Mouse (Mus musculus) kidney, adult 2 months (tissue): ENCODE results near the gene Hoxc5. TPM values are rescaled to one million over a fixed set of nuclear protein-coding genes. Genes with fewer than 3 reads are reported as not detected.

Experiments
- DNase-seq: peaks from one replicate; pipeline ENCODE4 v3.0.0; 2021
- H3K27ac ChIP-seq: fragments of 200-500 bp; 2 replicates; pipeline ENCODE4 v1.5.1; 2012; ENCODE audit warnings: low read depth, low read length, control low read depth, inconsistent platforms; ENCODE audit not compliant: insufficient read depth
- H3K27me3 ChIP-seq: fragments of 200-500 bp; replicated peaks from 2 replicates; pipeline ENCODE4 v1.6.1; 2012; ENCODE audit warnings: mild to moderate bottlenecking, moderate library complexity, low read length, inconsistent platforms; ENCODE audit not compliant: control insufficient read depth, insufficient read depth
- H3K36me3 ChIP-seq: fragments of 200-500 bp; 2 replicates; pipeline ENCODE4 v1.6.1; 2012; ENCODE audit warnings: mild to moderate bottlenecking, moderate library complexity, low read length, inconsistent platforms; ENCODE audit not compliant: control insufficient read depth, insufficient read depth
- H3K4me1 ChIP-seq: fragments of 200-500 bp; 2 replicates; pipeline ENCODE4 v1.6.1; 2011; ENCODE audit warnings: low read length; ENCODE audit not compliant: control insufficient read depth, insufficient read depth
- H3K4me3 ChIP-seq: fragments of 200-500 bp; 2 replicates; pipeline ENCODE4 v1.5.1; 2011; ENCODE audit warnings: mild to moderate bottlenecking, low read depth, low read length, control low read depth; ENCODE audit not compliant: insufficient read depth
- CTCF ChIP-seq: fragments of 200-500 bp; conservative IDR thresholded peaks from 2 replicates; pipeline ENCODE4 v1.5.1; 2011; ENCODE audit warnings: low read depth, mild to moderate bottlenecking, control low read depth, low read length, moderate library complexity, mixed read lengths; ENCODE audit not compliant: insufficient read depth, insufficient read length
- POLR2A ChIP-seq: fragments of 200-500 bp; IDR thresholded peaks from one replicate; pipeline ENCODE4 v1.6.1; 2011; ENCODE audit warnings: low read depth, low read length, control low read depth
- WGBS: fragments of 180-500 bp; shearing (Covaris S2); methylation state at CpG from one replicate; pipeline ENCODE4 v1.1.7; 2018; 5-methylcytosine and 5-hydroxymethylcytosine counted together
- polyA plus RNA-seq: library from polyadenylated mRNA; depleted of rRNA; stranded (reverse); fragments of >200 nt; gene quantifications from 2 replicates; pipeline ENCODE4 v1.2.3, GENCODE M21; 2012

Hoxc5 gene
- polyA plus RNA-seq, 1 experiment = 4.0 TPM

DNA sequence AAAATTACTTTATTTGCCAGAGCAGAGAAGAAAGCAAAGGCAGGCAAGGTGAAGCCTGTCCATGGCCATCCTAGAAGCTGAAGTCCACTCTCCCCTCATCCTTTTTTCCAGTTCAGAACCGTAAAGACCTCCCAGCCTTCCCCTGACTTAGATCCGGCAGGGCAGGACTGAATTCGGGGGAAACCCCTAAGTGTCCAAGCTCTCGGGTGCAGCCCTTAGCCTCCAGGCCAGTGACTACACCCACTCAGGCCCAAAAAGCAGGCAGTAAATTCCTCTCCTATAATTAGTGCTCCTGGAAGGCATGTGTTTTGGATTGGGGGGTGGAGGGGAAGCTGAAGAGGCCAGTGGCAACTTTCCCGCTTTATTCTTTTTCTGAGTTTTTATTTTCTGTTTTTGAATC is 38.6 kb downstream of the Hoxc5 start:
- Histone ChIP-seq H3K4me1 (peaks cover 21% of the 10 kb centered on the region), H3K4me3 (no peak overlapping the region), H3K27me3 (no peaks in the 10 kb centered on the region), H3K27ac (peak overlapping the region; percentile 37; the same call in 1 of the 2 replicates), H3K36me3 (no peaks in the 10 kb centered on the region)
- TF ChIP-seq POLR2A (no peak), CTCF (no peak)
- 32% methylated on average over 5 of the region's 5 CpGs for WGBS
- DNase-seq = no peak

DNA sequence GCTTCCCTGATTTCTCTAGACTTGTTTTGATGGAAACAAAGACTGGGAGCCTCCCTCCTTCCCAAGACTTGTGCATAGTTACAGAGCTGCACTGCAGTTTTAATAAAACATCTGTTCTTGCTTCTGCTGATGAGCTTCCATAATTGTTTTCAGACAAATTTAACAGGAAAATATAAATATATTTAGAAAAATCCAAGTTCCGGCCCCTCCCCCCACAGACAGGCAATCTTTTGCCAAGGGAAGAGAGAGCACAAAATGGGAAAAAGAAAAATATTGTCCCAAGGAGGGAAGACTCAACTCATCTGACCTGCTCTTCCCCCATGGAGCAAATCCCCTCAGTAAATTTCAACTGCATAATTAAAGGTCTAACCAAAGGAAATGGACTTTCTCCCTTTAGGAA is 39.1 kb downstream of the Hoxc5 start:
- H3K27me3 ChIP-seq = no peaks in the 10 kb centered on the region
- TF ChIP-seq POLR2A = no peak
- no peak for TF ChIP-seq CTCF
- H3K36me3 ChIP-seq = no peaks in the 10 kb centered on the region
- H3K4me1 ChIP-seq = peaks cover 19% of the 10 kb centered on the region
- H3K27ac ChIP-seq = no peak overlapping the region
- H3K4me3 ChIP-seq = no peak overlapping the region
- 46% methylated on average over 1 of the region's 1 CpGs for WGBS
- DNase-seq = no peak

DNA sequence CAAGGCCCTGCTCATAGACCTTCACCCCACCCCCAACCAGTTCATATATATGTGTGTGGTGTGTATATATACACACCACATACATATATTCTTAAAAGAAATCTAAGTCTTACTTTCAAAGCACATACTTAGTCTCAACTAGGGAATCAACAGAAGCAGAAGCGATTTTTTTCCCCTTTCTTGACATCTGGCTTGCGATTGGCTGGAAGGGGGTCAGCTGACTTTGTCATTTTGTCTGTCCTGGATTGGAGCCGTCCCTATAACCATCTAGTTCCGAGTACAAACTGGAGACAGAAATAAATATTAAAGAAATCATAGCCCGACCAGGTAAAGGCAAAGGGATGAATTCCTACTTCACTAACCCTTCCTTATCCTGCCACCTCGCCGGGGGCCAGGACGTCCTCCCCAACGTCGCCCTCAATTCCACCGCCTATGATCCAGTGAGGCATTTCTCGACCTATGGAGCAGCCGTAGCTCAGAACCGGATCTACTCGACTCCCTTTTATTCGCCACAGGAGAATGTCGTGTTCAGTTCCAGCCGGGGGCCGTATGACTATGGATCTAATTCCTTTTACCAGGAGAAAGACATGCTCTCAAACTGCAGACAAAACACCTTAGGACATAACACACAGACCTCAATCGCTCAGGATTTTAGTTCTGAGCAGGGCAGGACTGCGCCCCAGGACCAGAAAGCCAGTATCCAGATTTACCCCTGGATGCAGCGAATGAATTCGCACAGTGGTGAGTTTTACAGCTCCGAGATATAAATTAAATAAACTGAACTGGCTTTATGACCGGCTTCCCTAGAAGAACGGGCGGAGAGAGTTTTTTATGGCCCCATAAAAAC is 42.2 kb downstream of the Hoxc5 start:
- Histone ChIP-seq H3K27me3 (0 out of 2 replicates have a peak, but pooled peaks cover 2% of the 10 kb centered on the region), H3K4me1 (0 out of 2 replicates have a peak, but pooled peaks cover 2% of the 10 kb centered on the region), H3K27ac (no peak overlapping the region), H3K4me3 (peak overlapping the region; percentile 3; the same call in 1 of the 2 replicates), H3K36me3 (no peaks in the 10 kb centered on the region)
- DNase-seq = no peak
- TF ChIP-seq CTCF = no peak
- WGBS = 23% methylated on average over 27 of the region's 27 CpGs

DNA sequence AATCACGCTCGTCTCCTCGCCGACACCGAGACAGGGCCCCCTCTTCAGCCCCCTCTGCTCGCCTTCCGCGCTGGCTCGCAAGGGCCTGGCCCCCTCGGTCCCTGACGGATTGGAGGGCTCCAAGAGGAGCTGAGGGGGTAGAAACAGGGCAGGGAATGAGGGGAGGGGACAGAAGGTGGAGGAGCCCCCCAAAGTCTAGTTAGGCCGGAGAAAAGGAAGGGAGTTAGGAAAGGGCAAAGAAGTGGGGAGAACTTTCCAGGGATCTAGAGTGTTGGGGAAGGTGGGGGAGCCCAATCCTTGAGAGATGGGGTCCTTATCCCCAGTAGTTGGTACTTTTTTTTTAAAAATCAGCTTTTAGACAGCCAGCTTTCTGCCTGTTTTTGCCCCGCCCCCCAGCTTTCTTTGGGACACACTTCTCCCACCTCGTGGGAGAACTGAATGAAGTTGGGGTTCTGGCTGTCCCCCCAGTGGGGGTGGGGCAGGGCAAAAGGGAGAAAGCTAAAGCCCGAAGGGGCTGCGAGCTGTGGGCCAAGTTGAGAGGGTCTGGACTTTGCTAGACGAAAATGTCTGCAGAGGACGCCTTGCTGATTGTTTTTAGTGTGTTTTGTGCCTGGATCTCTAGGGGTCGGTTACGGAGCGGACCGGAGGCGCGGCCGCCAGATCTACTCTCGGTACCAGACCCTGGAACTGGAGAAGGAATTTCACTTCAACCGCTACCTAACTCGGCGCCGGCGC is 43.0 kb downstream of the Hoxc5 start:
- no peak for DNase-seq
- TF ChIP-seq CTCF (no peak), POLR2A (no peak)
- H3K27ac ChIP-seq = no peak overlapping the region
- no peaks in the 10 kb centered on the region for H3K36me3 ChIP-seq
- 0 out of 2 replicates have a peak, but pooled peaks cover 1% of the 10 kb centered on the region for H3K4me1 ChIP-seq
- WGBS = 50% methylated on average over 31 of the region's 31 CpGs
- no peak overlapping the region for H3K4me3 ChIP-seq
- H3K27me3 ChIP-seq = 0 out of 2 replicates have a peak, but pooled peaks cover 2% of the 10 kb centered on the region

DNA sequence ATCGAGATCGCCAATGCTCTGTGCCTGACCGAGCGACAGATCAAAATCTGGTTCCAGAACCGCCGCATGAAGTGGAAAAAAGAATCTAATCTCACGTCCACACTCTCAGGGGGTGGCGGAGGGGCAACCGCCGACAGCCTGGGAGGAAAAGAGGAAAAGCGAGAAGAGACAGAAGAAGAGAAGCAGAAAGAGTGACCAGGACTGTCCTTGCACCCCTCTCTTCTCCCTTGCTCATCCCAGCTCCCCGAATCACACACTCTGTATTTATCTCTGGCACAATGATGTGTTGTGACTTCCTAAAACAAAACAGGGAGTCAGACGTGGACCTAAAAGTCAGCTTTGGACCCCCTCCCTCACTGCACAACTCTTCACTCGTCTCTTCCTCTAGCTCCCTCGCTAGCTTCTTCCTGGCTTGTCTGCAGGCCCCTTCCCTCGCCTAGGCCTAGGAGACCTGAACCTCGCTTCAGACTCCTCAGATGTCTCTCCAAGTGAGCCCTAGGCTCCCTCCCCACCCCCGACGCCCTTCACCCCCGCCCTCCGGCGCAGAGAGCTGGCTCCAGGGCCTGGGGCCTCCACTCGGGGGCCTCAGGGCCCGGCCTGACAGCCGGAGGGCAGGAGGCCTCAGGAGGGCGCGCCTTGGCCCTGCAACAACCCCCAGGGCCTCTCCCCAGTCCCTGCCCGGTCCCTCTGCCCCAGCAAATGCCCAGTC is 43.8 kb downstream of the Hoxc5 start:
- 52% methylated on average over 28 of the region's 28 CpGs for WGBS
- Histone ChIP-seq H3K4me3 (no peak overlapping the region), H3K36me3 (no peaks in the 10 kb centered on the region), H3K27me3 (0 out of 2 replicates have a peak, but pooled peaks cover 2% of the 10 kb centered on the region), H3K4me1 (no peaks in the 10 kb centered on the region), H3K27ac (no peak overlapping the region)
- TF ChIP-seq POLR2A = no peak
- TF ChIP-seq CTCF = no peak
- DNase-seq = no peak

DNA sequence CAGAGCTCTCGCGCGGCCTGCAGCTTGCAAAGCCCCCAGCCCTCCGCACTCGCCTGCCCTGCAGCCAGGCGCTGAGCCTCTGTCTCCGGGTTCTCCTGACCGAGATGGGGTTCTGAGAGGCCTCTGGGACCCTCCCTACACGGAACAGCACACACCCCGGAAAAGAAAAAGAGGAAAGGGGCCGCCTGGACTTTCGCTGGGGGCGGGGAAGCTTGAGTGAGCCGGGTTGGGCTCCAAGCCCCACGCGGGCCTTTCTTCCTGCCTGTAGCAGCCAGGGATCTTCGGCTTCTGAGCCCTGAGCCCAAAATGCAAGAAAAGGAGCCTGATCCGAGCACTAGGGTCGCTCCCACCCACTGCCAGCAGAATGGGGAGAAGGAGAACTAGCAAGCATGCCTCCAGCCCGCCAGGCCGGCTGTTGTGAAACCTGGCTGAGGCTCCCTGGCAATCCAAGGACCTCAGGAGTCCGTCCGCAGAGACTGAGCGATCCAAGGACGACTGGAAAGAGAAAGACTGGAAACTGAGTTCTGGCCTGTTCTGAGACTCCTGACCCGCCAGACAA is 44.8 kb downstream of the Hoxc5 start:
- WGBS = 54% methylated on average over 26 of the region's 26 CpGs
- no peak for DNase-seq
- TF ChIP-seq CTCF = no peak
- no peak for TF ChIP-seq POLR2A
- Histone ChIP-seq H3K4me3 (no peak overlapping the region), H3K4me1 (no peaks in the 10 kb centered on the region), H3K27ac (no peak overlapping the region), H3K36me3 (no peaks in the 10 kb centered on the region), H3K27me3 (0 out of 2 replicates have a peak, but pooled peaks cover 2% of the 10 kb centered on the region)
